40 mouse cellular contexts compared by ENCODE assay signal in genomic region chr5:135505442-135505841, GRCm38 (mm10). TPM values are rescaled to one million over a fixed set of nuclear protein-coding genes. Genes with fewer than 3 reads are reported as not detected.
"Had no signal": no experiment of that assay in that cellular context is flagged by ENCODE, and none has a peak within 500 bp of the region (broad histone marks: within the 10 kb centered on the region; RNA-seq: fewer than 3 reads in every experiment).

No protein-coding gene starts in this region.

- H3K27ac ChIP-seq: gastrocnemius, adult 2 months; heart, embryonic 10.5 days; hindbrain, embryonic 13.5 days; hindbrain, embryonic 15.5 days; hindbrain, postnatal 0 days; kidney, embryonic 15.5 days; kidney, postnatal 0 days; layer of hippocampus, adult 2 months; limb, embryonic 13.5 days; limb, embryonic 15.5 days; liver, embryonic 12.5 days; liver, embryonic 14.5 days had no signal

- H3K4me2 ChIP-seq: heart, embryonic 12.5 days; hindbrain, embryonic 13.5 days; hindbrain, embryonic 15.5 days; kidney, embryonic 15.5 days; limb, embryonic 13.5 days; limb, embryonic 15.5 days; liver, embryonic 12.5 days had no signal

- H3K9ac ChIP-seq: heart, embryonic 12.5 days; hindbrain, embryonic 13.5 days; hindbrain, embryonic 15.5 days; kidney, embryonic 15.5 days; limb, embryonic 13.5 days; limb, embryonic 15.5 days; liver, embryonic 12.5 days; liver, embryonic 14.5 days had no signal

- ATAC-seq: hindbrain, postnatal 0 days; intestine, embryonic 16.5 days; liver, embryonic 12.5 days had no signal

- H3K9me3 ChIP-seq: heart, embryonic 10.5 days; heart, embryonic 12.5 days; hindbrain, embryonic 13.5 days; hindbrain, embryonic 15.5 days; kidney, embryonic 15.5 days; limb, embryonic 13.5 days; limb, embryonic 15.5 days; liver, embryonic 12.5 days had no signal

- H3K4me1 ChIP-seq: liver, embryonic 12.5 days had no signal

- DNase-seq: gastrocnemius, adult 2 months; gastrocnemius, postnatal 10 days; gastrocnemius, postnatal 25 days; heart, adult 18-20 months; heart, postnatal 10 days; kidney, adult 18-20 months; kidney, adult 8-10 months; kidney, postnatal 14 days; kidney, postnatal 4 days; layer of hippocampus, postnatal 36 days; left cerebral cortex, postnatal 4 days had no signal

- H3K27me3 ChIP-seq: heart, embryonic 12.5 days; hindbrain, embryonic 13.5 days; hindbrain, embryonic 15.5 days; kidney, embryonic 15.5 days; limb, embryonic 13.5 days; limb, embryonic 15.5 days; liver, embryonic 12.5 days had no signal

- H3K36me3 ChIP-seq: heart, embryonic 12.5 days; hindbrain, embryonic 13.5 days; hindbrain, embryonic 15.5 days; limb, embryonic 15.5 days; liver, embryonic 12.5 days had no signal

- H3K4me3 ChIP-seq: gastrocnemius, adult 2 months; heart, embryonic 10.5 days; heart, embryonic 12.5 days; hindbrain, embryonic 13.5 days; hindbrain, embryonic 15.5 days; kidney, embryonic 15.5 days; layer of hippocampus, adult 2 months; limb, embryonic 13.5 days; limb, embryonic 15.5 days; liver, embryonic 12.5 days had no signal

RNA-seq across cellular contexts. Expression of gene Ccl26, which starts 57.9 kb away (rescaled TPM):
- total RNA-seq: gastrocnemius, adult 2 months; gastrocnemius, postnatal 10 days; gastrocnemius, postnatal 25 days; gastrocnemius, postnatal 4 days; granulocyte monocyte progenitor cell, adult 5-6 weeks; heart, adult 18-20 months; heart, adult 8-10 months; heart, postnatal 10 days; heart, postnatal 25 days; hematopoietic stem cell, adult 5-6 weeks; hindbrain, postnatal 0 days; layer of hippocampus, adult 2 months; layer of hippocampus, postnatal 14 days; layer of hippocampus, postnatal 36 days; left cerebral cortex, adult 18-20 months; left cerebral cortex, adult 8-10 months; left cerebral cortex, postnatal 10 days; left cerebral cortex, postnatal 25 days; left cerebral cortex, postnatal 4 days; liver, adult 2 months had no signal
- polyA plus RNA-seq: heart, embryonic 10.5 days; heart, embryonic 12.5 days; heart, embryonic 14.5 days; heart, embryonic 16.5 days; hindbrain, embryonic 11.5 days; hindbrain, embryonic 13.5 days; hindbrain, embryonic 15.5 days; hindbrain, postnatal 0 days; intestine, embryonic 14.5 days; intestine, embryonic 16.5 days; kidney, embryonic 15.5 days; kidney, postnatal 0 days; limb, embryonic 11.5 days; limb, embryonic 13.5 days; limb, embryonic 15.5 days; liver, adult 2 months; liver, embryonic 12.5 days; liver, embryonic 14.5 days had no signal
